Mouse (Mus musculus) kidney, embryonic 14.5 days (tissue): Measurements from ENCODE around the gene Esyt1. TPM values are rescaled to one million over a fixed set of nuclear protein-coding genes. Genes with fewer than 3 reads are reported as not detected.
"Not testable (repeated sequence)": the region's sequence is repeated elsewhere in the genome, so short reads cannot be mapped to it uniquely, and the experiment has no call there.

Experiments used
- ATAC-seq: fragments of 200-750 bp; cut with Nextera tagmentation; 2 replicates; pipeline ENCODE4 v1.8.0; 2017; ENCODE audit warnings: moderate number of reproducible peaks, mild to moderate bottlenecking, moderate TSS enrichment, moderate library complexity; ENCODE audit not compliant: low FRiP score, low TSS enrichment
- H3K27ac ChIP-seq: fragments of 300-500 bp; sonication (generic); 2 replicates; pipeline ENCODE4 v1.5.1; 2014; ENCODE audit warnings: low read depth, mild to moderate bottlenecking, low read length, moderate library complexity, mixed read lengths
- H3K27me3 ChIP-seq: fragments of 300-500 bp; sonication (generic); 2 replicates; pipeline ENCODE4 v1.6.1; 2014; ENCODE audit warnings: mild to moderate bottlenecking, low read length; ENCODE audit not compliant: control insufficient read depth, insufficient read depth
- H3K36me3 ChIP-seq: fragments of 300-500 bp; sonication (generic); 2 replicates; pipeline ENCODE4 v1.6.1; 2014; ENCODE audit warnings: low read length, mixed read lengths; ENCODE audit not compliant: control insufficient read depth, insufficient read depth
- H3K4me1 ChIP-seq: fragments of 300-500 bp; sonication (generic); 2 replicates; pipeline ENCODE4 v1.6.1; 2014; ENCODE audit warnings: low read length, mixed read lengths; ENCODE audit not compliant: control insufficient read depth, insufficient read depth
- H3K4me2 ChIP-seq: fragments of 300-500 bp; sonication (generic); replicated peaks from 2 replicates; pipeline ENCODE4 v1.6.1; 2014; ENCODE audit warnings: low read depth, mild to moderate bottlenecking, low read length
- H3K4me3 ChIP-seq: fragments of 300-500 bp; sonication (generic); 2 replicates; pipeline ENCODE4 v1.5.1; 2014; ENCODE audit warnings: mild to moderate bottlenecking, low read length
- H3K9ac ChIP-seq: fragments of 300-500 bp; sonication (generic); 2 replicates; pipeline ENCODE4 v1.6.1; 2014; ENCODE audit warnings: low read depth, mild to moderate bottlenecking, low read length, moderate library complexity
- H3K9me3 ChIP-seq: fragments of 300-500 bp; sonication (generic); 2 replicates; pipeline ENCODE4 v1.6.1; 2016; ENCODE audit warnings: low read length; ENCODE audit not compliant: control insufficient read depth
- WGBS: fragments of 180-500 bp; shearing (Covaris S2); extraction: QIAGEN DNeasy Blood & Tissue Kit; methylation state at CpG from one replicate; pipeline ENCODE4 v1.1.7; 2014; 5-methylcytosine and 5-hydroxymethylcytosine counted together
- polyA plus RNA-seq: library from polyadenylated mRNA; unstranded; fragments of >200 nt; fragmentation: Nextera tagmentation; extraction: Ambion mirVana; gene quantifications from 2 replicates; pipeline ENCODE4 v1.2.1, GENCODE M21; 2014

Gene Esyt1
- polyA plus RNA-seq, 1 experiment from 2014 or later, result 16.1 TPM

DNA sequence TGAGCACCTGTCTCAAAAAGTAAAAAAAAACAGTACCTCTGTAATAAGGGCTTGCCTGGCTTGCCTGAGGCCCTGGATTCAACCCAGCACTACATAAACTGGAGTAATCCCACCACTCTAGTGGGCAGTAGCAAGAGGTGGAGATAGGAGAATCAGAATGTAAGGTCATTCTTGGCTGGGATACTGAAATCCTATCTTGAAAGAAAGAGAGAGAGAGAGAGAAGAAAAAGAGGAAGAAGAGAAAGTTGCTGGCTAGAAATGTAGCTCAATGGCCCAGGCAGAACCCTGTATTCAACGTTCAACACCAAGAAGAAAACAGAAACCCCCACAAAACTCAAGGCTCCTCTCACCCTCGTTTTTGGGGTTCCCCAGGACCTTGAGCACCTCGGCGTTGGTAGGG is 29.8 kb downstream of the Esyt1 start:
- Histone ChIP-seq H3K36me3 (peaks cover 9% of the 10 kb centered on the region), H3K9me3 (no peaks in the 10 kb centered on the region), H3K27ac (no peak overlapping the region), H3K4me1 (peaks cover 30% of the 10 kb centered on the region), H3K27me3 (no peaks in the 10 kb centered on the region), H3K4me3 (no peak overlapping the region), H3K4me2 (no peak overlapping the region), H3K9ac (no peak overlapping the region)
- WGBS, result 63% methylated on average over 4 of the region's 4 CpGs
- no peak for ATAC-seq

- Histone ChIP-seq H3K27ac (no peak overlapping the region), H3K4me2 (peak overlapping the region; percentile 87; the same call in 1 of the 2 replicates), H3K4me3 (no peak overlapping the region), H3K27me3 (no peaks in the 10 kb centered on the region), H3K9me3 (no peaks in the 10 kb centered on the region), H3K36me3 (peaks cover 16% of the 10 kb centered on the region), H3K9ac (no peak overlapping the region), H3K4me1 (peaks cover 30% of the 10 kb centered on the region)
- no peak for ATAC-seq
- WGBS, result 75% methylated on average over 2 of the region's 2 CpGs
Observed at GRCm38 (mm10) chr10:128495270-128495669, 30.4 kb downstream of the Esyt1 start.

DNA sequence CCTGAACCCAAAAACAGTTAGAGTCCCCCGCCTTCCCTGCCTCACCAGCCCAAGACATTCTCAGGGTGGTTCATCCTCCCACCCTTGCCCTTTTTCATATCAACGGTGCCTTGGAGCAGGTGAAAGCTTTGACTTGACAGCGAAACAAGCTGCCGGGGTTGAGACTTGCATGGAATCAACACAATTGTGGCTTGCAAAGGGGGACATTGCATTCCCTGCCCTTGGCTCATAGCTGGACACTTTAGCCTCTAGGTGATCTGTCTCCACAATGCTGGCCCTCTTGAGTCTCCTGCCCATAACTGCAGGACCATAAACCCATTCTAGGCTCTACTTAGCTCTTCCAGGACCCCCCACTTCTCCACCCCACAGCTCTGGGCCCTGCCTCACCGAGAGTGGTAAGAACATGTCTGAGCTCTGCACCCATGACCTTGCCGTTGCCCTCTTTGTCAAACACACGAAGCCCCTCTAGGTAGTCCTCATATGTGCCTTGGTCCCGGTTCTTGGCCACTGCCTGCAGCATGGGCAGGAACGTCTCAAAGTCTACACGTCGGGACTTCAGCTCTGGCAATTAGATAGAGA is 30.9 kb downstream of the Esyt1 start:
- WGBS, result 58% methylated on average over 11 of the region's 11 CpGs
- peak overlapping the region; percentile 85 for H3K9ac ChIP-seq
- H3K4me3 ChIP-seq, result peak overlapping the region; percentile 80
- H3K9me3 ChIP-seq, result no peaks in the 10 kb centered on the region
- H3K27me3 ChIP-seq, result no peaks in the 10 kb centered on the region
- no peak for ATAC-seq
- H3K36me3 ChIP-seq, result peaks cover 21% of the 10 kb centered on the region
- H3K4me1 ChIP-seq, result peaks cover 30% of the 10 kb centered on the region
- peak overlapping the region; percentile 87 for H3K4me2 ChIP-seq
- peak overlapping the region; percentile 69; the same call in 1 of the 2 replicates for H3K27ac ChIP-seq

- Histone ChIP-seq H3K27me3 (no peaks in the 10 kb centered on the region), H3K9me3 (no peaks in the 10 kb centered on the region), H3K36me3 (peaks cover 29% of the 10 kb centered on the region), H3K4me3 (peak within 1 kb of the TSS; percentile 80), H3K4me2 (peak within 1 kb of the TSS; percentile 87), H3K27ac (peak within 1 kb of the TSS; percentile 93), H3K4me1 (peaks cover 30% of the 10 kb centered on the region), H3K9ac (peak within 1 kb of the TSS; percentile 85)
- peak; percentile 92 for ATAC-seq
- under 1% methylated on average over 45 of the region's 45 CpGs for WGBS
Observed at GRCm38 (mm10) chr10:128493695-128494666, 31.7 kb downstream of the Esyt1 start, which contains the start of gene Myl6. Myl6 (minus strand) TSS chr10:128494145.

DNA sequence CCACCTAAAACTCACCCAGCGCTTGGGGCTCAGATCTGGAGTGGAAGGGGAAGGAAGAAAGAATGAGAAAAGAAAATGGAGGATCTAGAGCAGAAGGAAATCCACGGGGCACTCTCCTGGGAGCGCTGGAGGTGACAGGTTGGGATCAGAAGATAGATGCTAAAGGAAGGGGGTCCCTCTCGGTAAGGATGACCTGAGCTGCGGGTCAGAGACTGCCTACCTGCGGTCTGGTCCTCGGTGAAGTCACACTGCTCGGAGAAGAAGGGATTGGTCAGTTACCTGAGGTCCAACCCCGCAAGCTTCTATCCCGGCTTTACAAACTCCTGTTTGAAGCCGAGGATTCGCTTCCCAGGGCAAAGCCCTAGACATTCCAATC is 32.4 kb downstream of the Esyt1 start:
- peak overlapping the region; percentile 85 for H3K9ac ChIP-seq
- peak overlapping the region; percentile 93 for H3K27ac ChIP-seq
- H3K36me3 ChIP-seq, result peaks cover 35% of the 10 kb centered on the region
- H3K9me3 ChIP-seq, result no peaks in the 10 kb centered on the region
- H3K4me1 ChIP-seq, result peaks cover 30% of the 10 kb centered on the region
- H3K4me3 ChIP-seq, result peak overlapping the region; percentile 80
- WGBS, result under 1% methylated on average over 12 of the region's 12 CpGs
- peak overlapping the region; percentile 87 for H3K4me2 ChIP-seq
- peak; percentile 29 for ATAC-seq
- no peaks in the 10 kb centered on the region for H3K27me3 ChIP-seq

DNA sequence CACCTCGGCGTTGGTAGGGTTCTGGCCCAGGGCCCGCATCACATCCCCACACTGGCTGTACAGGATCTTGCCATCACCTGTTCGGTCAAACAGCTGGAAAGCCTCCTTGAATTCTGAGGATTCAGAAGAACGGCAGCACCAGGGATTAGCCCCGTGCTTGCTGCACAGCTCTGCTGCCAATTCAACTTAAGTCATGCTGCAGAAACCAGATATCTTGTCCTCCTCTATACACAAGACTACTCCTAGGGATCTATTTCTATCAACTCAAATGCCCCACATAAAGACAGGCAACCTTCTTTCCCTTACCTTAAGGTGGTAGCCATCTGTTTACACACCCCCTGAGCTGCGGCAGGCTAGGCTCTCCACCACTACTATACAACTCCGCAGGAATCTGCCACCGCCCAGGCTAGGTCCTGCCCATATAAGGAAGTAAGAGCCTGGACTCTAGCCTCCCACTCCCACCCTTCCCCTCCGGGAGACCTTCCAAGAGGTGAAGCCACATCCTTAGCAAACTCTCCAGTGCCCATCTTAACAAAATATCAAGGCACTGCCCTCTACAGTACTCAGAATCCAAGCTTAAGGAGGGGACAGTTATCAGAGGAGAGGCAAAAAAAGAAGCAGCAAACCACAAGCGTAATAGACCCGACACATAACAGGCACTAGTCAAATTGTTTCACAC is 32.9 kb downstream of the Esyt1 start:
- Histone ChIP-seq H3K27ac (peak overlapping the region; percentile 93), H3K9ac (peak overlapping the region; percentile 85), H3K4me1 (peaks cover 28% of the 10 kb centered on the region), H3K36me3 (peaks cover 41% of the 10 kb centered on the region), H3K4me2 (peak overlapping the region; percentile 87), H3K4me3 (peak overlapping the region; percentile 80), H3K9me3 (no peaks in the 10 kb centered on the region), H3K27me3 (no peaks in the 10 kb centered on the region)
- WGBS, result 22% methylated on average over 12 of the region's 12 CpGs
- peak; percentile 50 for ATAC-seq

GRCm38 (mm10) chr10:128492051-128492450 is 33.6 kb downstream of the Esyt1 start:
- WGBS, result 41% methylated on average over 7 of the region's 8 CpGs
- not testable (repeated sequence) for H3K27me3 ChIP-seq, H3K9me3 ChIP-seq, ATAC-seq
- H3K4me2 ChIP-seq, result peak overlapping the region; percentile 87
- H3K4me3 ChIP-seq, result peak overlapping the region; percentile 80
- peak overlapping the region; percentile 93; the same call in 1 of the 2 replicates for H3K27ac ChIP-seq
- H3K36me3 ChIP-seq, result peaks cover 48% of the 10 kb centered on the region
- peaks cover 22% of the 10 kb centered on the region for H3K4me1 ChIP-seq
- peak overlapping the region; percentile 85; the same call in 1 of the 2 replicates for H3K9ac ChIP-seq

- H3K9me3 ChIP-seq, result no peaks in the 10 kb centered on the region
- peak overlapping the region; percentile 87 for H3K4me2 ChIP-seq
- H3K4me3 ChIP-seq, result peak overlapping the region; percentile 80; the same call in 1 of the 2 replicates
- no peaks in the 10 kb centered on the region for H3K27me3 ChIP-seq
- no peak overlapping the region for H3K27ac ChIP-seq
- H3K4me1 ChIP-seq, result peaks cover 22% of the 10 kb centered on the region
- no peak for ATAC-seq
- H3K36me3 ChIP-seq, result peaks cover 52% of the 10 kb centered on the region
- H3K9ac ChIP-seq, result peak overlapping the region; percentile 85; the same call in 1 of the 2 replicates
- WGBS, result 36% methylated on average over 6 of the region's 6 CpGs
Observed at GRCm38 (mm10) chr10:128491495-128491894, 34.2 kb downstream of the Esyt1 start.
